Mouse (Mus musculus) left cerebral cortex, postnatal 14 days (tissue): ENCODE measurements at regions not wholly inside any gene's neighbourhood (a gene's known extent, or its start where the extent isn't known, plus 50 kb on each side); places are given as distances from the start of the nearest gene placed in this dataset.

ENCODE experiments used
- DNase-seq, 2 experiments: peaks; one replicate each; pipeline ENCODE4 v3.0.0; 2021 to 2022; ENCODE audit warnings: low spot score in 2 of 2, mixed read lengths in 1 of 2
- intact Hi-C: fragments of 180-260 bp; cut with DNase I; formaldehyde crosslinking; loops from one replicate; pipeline ENCODE4 v1.15.1; 2025

DNA sequence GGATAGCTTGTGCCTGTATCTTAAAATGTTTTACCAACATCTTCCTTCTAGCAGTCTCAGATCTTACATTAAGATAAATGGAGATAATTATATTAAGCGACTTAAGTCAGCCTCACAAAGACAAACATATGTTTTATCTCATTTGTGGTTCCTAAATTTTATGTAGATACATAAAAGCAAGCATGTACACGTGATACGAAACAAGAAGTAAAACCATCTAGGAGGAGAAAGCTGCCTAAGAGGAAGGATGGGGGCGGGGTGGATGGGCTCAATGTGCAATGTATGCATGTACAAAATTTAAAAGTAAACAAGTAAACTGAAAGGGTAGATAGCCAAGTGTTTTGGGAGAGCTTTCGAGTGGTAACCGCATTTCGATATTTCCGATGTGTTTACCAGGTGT, 51.5 kb upstream of the Cpeb2 start:
- DNase-seq: no peak
- intact Hi-C loops: no loop called here
